Mouse (Mus musculus) cerebellum, postnatal 4 days (tissue): Measurements from ENCODE around the gene Hist2h2be.
"Not testable (repeated sequence)": the region's sequence is repeated elsewhere in the genome, so short reads cannot be mapped to it uniquely, and the experiment has no call there.

Experiments used
- DNase-seq, 2 experiments: peaks; one replicate each; pipeline ENCODE4 v3.0.0; 2022; ENCODE audit warnings: low spot score in 2 of 2, mixed read lengths in 1 of 2

Gene Hist2h2be

DNA sequence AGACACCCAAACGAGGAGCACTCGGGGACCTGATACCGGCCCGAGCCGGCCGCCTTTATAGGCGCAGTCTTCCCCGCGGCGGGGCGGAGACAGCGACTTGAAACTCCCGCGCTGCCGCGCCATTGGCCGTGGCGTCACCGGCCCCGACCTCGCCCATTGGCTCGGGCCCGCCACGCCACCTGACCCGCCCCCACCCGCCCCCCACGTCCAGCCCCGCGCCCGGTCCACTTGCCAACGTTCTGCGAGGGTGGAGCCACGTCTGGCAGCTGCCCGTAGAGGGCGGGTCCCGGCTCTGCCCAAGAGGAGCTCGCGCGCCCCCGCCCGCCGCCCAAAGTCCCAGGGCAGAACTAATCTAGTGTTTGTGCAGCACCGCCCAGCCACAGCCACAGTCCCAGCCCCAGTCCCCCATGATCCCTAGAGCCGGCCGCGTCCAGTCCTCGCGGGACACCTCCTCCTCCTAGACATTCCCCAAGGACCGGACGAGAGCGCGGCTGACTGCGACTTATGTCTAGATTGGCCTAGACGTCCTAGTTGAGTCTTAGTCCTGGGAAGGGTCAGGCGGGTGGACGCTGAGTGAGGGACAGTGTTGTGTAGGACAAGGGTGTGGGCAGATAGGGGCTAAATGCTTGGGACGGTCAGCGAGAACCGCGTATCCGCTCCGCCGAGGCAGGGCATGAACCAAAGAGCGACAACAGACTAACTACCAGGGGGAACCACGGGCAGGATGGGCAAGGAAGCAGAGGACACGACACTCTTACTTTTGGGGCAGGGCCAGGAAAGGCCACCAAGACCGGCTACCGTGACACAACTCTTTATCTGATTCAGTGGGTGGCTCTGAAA lies 18.3 kb downstream of the Hist2h2be start, which contains the start of gene Hist2h3c2:
TSS of gene Hist2h3c2 (minus strand) at position 174 of the 840 bp plus-strand sequence.
- peak in 1 of 2 experiments; percentile 51 for DNase-seq

DNA sequence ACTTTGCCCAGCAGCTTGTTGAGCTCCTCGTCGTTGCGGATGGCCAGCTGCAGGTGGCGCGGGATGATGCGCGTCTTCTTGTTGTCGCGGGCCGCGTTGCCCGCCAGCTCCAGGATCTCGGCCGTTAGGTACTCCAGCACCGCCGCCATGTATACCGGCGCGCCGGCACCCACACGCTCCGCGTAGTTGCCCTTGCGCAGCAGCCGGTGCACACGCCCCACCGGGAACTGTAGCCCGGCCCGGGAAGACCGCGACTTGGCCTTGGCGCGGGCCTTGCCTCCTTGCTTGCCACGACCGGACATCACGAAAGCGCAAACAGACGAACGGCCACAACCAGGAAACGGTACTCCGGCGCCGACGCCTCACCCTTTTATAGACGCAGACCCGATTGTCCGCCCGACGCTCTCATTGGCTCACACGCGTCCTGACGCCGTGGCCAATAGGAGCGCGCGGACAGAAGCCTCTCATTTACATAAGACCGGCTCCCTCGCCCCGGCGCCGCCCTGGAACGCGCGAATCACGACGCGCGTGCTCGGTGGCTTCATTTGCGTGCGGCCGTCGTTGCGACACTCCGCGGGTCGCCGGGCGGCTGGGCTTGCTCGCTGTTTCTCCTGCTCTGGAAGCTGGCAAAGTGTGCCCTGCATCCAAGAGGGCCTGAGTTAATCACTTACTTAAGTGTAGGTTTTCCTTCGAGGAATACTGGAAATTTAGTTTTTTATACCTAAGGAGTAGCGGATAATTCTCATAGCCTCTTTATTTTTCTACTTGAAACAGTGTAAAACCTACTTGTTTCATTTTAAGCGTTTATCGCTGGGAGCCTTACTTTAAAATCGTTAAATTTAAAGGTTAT lies 19.3 kb downstream of the Hist2h2be start, which contains the start of gene Hist2h2aa2:
TSS of gene Hist2h2aa2 (minus strand) at position 328 of the 850 bp plus-strand sequence.
- DNase-seq, result peak; percentile 83 to 93

DNA sequence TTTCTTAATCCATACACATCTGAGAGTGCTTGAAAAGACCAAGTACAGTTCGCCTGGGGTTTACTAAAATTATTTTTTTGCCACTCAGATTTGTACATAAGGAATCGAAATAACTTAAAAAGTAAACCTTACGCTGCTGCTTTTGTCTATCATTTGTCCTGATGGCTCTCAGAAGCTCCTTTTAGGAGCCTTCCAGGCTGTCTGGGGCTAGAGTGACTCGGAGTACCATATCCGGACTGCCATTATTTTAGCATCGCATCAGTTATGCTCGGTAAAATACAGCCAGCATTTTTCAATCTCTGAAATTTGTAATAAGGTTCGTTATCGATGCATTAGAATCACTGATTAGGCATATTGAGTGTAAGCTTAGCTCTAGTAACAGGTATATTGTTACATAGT lies 19.9 kb downstream of the Hist2h2be start:
- no peak for DNase-seq

DNA sequence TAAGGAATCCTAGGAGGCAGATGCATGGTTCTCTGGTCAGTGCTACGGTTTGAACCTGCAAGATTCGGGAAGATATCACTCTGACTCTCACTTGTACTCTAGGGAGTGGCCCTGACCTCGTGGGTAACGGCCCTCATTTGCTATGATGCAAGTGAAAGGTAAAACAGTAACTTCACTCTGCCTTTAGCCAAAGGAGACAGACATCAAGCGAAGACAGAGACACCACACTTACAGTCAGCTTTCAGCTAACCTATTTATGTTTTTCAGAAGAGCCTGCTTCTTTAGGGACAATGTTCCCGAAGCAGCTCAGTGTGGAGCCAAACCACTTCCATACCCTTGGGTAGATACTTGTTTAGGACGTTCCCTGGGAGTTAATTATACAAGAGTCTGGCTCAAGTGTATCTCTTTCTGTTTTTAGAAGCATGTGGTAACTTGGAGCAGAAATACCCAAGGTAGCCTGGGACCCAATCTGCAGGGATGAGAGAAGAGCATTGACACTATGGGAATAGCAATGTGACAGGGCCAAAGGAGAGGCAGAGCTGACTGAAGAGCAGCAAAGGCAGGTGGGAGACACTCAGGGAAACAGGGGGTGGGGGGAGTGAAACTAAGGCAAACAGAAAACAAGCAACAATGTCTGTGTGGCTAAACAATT lies 23.1 kb downstream of the Hist2h2be start:
- no peak for DNase-seq

DNA sequence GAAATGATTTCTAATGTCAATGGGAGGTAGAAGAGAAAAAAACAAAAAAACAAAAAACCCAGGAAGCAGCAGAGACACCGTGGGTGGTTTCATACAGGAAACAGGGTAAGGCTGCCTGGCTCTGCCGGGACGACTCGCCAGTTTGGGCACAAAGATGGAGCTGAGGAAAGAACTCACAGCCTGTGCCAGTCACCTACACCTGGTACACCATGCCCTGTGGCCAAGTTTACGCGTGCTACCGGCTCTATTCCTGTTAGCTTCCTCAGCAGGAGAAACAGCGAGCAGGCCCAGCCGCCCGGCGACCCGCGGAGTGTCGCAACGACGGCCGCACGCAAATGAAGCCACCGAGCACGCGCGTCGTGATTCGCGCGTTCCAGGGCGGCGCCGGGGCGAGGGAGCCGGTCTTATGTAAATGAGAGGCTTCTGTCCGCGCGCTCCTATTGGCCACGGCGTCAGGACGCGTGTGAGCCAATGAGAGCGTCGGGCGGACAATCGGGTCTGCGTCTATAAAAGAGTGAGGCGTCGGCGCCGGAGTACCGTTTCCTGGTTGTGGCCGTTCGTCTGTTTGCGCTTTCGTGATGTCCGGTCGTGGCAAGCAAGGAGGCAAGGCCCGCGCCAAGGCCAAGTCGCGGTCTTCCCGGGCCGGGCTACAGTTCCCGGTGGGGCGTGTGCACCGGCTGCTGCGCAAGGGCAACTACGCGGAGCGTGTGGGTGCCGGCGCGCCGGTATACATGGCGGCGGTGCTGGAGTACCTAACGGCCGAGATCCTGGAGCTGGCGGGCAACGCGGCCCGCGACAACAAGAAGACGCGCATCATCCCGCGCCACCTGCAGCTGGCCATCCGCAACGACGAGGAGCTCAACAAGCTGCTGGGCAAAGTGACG lies 24.3 kb downstream of the Hist2h2be start, which contains the start of gene Hist2h2aa1:
TSS of gene Hist2h2aa1 (plus strand) at position 495 of the 884 bp plus-strand sequence.
- DNase-seq, result peak; percentile 54 to 77

DNA sequence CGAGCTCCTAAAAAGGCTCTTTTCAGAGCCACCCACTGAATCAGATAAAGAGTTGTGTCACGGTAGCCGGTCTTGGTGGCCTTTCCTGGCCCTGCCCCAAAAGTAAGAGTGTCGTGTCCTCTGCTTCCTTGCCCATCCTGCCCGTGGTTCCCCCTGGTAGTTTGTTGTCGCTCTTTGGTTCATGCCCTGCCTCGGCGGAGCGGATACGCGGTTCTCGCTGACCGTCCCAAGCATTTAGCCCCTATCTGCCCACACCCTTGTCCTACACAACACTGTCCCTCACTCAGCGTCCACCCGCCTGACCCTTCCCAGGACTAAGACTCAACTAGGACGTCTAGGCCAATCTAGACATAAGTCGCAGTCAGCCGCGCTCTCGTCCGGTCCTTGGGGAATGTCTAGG lies 25.1 kb downstream of the Hist2h2be start:
- DNase-seq, result not testable (repeated sequence)

DNA sequence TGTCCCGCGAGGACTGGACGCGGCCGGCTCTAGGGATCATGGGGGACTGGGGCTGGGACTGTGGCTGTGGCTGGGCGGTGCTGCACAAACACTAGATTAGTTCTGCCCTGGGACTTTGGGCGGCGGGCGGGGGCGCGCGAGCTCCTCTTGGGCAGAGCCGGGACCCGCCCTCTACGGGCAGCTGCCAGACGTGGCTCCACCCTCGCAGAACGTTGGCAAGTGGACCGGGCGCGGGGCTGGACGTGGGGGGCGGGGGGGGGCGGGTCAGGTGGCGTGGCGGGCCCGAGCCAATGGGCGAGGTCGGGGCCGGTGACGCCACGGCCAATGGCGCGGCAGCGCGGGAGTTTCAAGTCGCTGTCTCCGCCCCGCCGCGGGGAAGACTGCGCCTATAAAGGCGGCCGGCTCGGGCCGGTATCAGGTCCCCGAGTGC lies 25.5 kb downstream of the Hist2h2be start, which contains the start of gene Hist2h3c1:
TSS of gene Hist2h3c1 (plus strand) at position 259 of the 430 bp plus-strand sequence.
- DNase-seq, result not testable (repeated sequence)

DNA sequence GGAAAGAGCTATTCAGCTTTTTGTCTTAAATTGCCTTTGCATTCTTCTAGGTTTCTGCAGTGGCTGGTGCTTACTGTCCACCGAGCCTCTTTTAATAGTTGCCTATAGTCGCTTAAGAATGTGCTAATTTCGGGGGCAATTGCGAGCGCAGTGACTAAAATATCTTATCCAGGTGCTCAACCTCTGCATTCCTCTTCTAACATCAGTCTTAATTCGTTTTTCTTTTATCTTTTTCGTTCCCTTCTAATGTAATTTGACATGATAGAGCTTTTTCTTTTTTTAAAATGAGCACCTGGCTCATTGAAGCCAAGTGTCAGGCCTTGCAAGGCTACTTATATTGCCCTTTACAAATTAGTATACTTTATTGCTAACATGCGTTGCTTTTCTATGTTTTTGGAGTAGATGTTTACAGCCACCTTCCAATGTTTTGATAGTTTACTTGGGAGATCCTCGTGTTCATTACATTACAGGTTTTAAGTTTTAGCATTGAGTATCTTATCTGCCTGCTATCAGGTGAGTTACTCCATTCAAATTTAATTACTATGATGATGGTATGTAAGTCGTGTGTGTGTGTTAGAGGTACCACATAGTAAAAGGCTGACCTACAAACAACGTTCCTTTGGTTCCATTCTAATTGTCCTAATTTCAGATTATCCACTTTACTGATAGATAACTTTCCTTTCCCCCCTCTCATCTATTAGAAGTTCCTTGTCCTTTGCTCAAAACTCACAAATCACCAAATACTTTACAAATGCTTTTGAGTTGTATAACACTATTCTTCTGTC lies 26.6 kb downstream of the Hist2h2be start:
- no peak for DNase-seq

DNA sequence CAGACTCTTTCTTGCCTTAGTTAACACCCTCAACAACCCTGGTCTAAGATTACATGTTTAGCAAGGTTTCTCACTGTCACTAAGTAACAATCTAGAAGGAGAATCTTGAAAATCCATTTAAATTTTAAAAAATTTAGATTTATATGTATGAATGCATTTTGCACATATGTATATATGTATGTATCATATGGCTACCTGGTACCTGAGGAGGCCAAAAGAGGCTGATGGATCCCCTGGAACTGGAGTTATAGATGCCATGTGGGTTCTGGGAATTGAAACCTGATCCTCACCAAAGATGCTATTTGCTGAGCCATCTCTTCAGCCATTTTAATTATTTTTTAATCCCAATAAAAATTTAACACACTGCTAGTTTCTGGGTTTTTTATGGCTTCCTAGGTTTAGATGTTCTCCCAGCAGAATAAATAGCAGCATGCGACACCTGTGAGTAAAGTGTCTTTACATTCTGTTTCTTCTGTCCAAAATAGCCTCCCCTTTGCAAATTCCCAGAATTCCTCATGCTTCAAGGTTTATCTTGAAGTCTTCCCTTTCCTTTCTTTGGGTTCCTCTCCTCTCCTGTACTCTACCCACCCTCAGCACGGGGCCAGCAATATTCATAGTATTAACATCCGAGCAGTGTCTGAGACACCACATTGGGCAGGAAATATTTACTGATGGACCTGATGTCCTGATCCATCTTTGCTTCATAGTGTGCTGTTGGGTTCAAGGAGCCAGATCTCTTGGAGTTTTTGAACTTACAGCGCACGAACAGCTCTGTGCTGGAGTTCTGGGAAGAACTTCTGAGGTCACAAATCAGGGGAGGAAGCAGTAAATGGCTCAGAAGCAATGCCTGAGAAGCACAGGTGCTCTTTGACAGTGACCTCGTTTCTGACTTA lies 27.5 kb downstream of the Hist2h2be start:
- DNase-seq, result no peak

DNA sequence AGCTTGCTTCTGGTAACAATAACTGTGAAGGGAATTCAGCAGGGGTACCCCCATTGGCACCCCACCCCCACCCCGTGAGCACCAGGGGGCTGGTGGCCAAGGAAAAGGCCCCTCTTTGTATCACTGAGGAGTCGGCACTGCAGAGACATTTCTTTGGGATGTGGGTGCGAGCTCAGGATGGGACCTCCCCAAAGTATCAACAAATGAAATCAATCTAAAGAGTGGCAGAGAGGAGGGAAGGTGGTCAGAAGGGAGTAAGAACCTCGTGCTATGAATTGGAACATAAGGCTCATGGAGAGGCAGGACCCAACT lies 28.1 kb downstream of the Hist2h2be start:
- DNase-seq, result no peak

DNA sequence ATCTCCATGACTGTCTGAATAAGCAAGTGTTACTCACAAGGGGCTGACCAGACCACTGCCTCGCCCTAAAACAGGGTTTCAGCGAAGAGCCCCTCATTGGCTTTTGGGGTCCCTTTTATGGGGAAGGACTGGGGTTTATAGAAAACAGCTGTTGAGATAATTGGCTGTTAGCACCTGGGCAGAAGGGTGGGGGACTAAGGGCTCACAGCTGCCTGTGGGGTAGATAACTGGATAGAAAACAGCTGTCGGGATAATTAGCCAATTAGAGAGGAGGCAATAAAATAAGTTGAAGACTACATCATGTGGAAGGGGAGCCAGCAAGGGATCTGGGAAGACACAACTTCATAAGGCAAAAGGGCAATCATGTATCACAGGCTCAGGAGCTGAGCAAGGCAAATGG lies 30.0 kb downstream of the Hist2h2be start:
- DNase-seq, result no peak

DNA sequence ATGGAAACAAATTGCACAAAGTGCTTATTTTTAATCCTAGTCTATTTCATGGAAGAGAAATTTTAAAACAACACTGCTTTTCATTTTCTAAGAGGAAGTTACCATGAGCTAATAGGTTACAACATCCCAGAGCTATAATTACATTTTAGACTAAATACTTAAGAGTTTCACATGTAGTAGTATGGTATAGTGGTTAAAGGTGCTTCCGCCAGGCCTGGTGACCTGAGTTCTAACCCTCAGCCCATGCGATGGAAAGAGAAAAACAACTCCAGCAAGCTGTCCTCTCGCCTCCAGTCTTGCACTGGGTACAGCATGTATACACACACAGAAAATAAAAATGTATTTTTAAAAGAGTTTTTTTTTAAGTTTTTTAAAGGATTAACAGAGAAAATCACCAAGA lies 30.9 kb downstream of the Hist2h2be start:
- DNase-seq, result no peak

DNA sequence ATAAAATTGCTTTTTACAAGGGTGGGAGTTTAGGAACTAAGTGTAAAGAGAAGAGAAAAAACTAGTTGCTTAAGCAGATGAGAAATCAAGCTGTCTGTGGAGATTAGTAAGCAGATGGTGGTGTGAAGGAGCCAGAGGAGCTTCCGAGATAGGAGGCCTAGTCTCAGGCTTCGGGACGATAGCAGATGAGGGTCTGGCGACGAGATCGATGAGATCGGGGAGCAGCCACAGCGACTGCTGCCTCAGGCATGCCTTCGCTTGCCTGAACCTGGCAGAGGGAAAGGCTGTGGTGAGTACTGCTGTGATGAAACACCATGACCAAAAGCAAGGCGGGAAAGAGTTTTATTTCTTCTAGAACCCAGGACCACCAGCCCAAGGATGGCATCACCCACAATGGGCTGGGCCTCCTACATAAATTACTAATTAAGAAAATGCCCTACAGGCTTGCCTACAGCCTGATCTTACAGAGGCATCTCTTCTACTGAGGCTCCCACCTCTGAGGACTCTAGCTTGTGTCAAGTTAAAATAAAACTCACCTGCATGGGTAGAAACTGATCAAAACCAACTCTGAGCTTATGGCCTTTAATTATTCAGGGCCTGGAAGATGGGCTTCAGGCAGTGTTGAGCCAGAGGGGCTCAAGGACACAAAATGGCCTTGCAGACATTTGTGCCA lies 33.9 kb downstream of the Hist2h2be start:
- peak in 1 of 2 experiments; percentile 27 for DNase-seq

DNA sequence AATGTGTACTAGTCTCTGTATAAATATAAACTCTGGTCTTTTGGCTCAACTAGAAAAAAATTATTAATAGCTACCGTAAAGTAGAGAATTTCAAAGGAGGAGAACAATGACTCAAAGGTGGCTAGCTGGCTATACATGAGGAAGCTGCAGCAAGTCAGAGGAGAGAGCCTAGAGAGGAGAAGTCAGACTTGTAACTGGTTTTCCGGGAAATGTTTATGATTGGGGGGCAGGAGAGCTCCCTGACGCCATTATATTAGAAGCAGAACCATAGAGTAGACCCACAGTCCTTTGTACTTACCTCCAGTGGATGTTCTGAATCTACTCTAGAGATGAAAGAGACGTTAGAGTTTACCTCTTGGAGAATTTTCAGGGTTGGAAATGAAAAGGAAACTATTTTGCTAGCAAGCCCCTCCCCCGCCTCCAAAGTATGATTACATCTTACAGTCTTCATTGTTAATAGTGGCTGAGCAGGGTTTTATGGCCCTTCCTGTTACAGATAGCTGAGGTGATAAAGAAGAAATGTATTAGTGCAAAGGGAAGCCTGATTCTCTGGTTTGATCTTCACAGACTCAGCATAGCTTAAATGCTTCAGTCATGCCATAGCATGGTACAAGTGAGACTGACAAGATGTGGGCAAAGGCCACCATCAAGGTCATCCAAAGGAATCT lies 35.1 kb downstream of the Hist2h2be start:
- no peak for DNase-seq

DNA sequence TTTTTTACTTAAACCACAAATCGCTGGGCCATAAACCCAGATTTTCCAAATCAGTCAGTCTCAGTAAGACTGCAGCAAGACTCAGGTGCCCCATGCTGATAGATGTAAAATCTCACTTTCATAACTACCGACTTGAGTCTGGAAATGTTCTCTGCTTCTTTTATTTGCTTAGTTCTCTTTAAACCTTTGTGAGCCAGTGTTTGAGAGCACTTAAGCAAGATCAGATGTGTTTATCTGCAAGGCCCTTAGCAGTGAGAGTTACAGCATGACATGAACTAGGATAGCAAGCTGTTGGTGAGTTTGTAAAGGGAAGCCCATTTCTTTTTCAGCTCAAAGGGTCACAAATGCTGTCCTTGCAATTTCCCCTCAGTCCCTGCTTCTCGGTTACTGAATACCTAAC lies 36.3 kb downstream of the Hist2h2be start:
- DNase-seq, result no peak

DNA sequence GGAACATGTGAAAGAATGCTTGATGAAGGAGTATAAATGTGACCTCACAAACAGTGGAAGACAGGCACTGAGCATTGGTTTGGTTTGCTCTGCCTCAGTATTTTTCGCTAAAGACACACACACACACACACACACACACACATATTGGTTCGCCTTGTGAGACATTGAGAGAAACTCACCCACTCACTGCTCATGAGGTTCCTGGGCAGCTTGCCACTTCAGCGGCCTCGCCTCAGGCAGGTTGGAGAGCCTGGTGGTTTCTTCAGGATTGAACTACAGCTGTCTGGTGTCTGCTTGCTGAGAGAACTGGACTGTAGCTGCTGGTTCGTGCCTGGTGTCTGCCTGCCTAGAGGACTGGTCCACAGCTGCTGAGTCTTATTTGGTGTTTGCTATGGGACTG lies 39.3 kb downstream of the Hist2h2be start:
- no peak for DNase-seq

DNA sequence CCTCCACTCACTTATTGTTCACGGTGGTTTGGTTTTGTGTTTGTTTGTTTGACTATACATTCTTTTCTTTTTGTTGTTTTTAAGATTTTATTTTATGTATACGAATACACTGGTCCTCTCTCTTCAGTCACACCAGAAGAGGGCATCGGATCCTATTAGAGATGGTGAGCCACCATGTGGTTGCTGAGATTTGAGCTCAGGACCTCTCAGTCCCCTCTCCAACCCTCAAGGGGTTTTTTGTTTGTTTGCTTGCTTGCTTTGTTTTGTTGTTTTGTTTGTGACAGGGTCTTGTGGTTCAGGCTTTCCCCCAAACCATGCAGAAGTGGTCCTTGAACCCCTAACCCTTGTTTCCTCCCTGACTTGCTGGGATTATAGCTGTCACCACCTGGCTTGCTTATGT lies 40.7 kb downstream of the Hist2h2be start:
- no peak for DNase-seq
